Mouse (Mus musculus) heart, embryonic 11.5 days (tissue): ENCODE results near the gene Rmnd1. TPM values are rescaled to one million over a fixed set of nuclear protein-coding genes. Genes with fewer than 3 reads are reported as not detected.

Experiments used
- ATAC-seq: fragments of 200-750 bp; cut with Nextera tagmentation; replicated peaks from 2 replicates; pipeline ENCODE4 v1.8.0; 2017; ENCODE audit warnings: moderate library complexity; ENCODE audit not compliant: insufficient number of reproducible peaks, low FRiP score, low TSS enrichment
- H3K27ac ChIP-seq: fragments of 300-500 bp; sonication (generic); 2 replicates; pipeline ENCODE4 v1.5.1; 2014; ENCODE audit warnings: mild to moderate bottlenecking, low read depth, low read length
- H3K27me3 ChIP-seq: fragments of 300-500 bp; sonication (generic); 2 replicates; pipeline ENCODE4 v1.6.1; 2014; ENCODE audit warnings: mild to moderate bottlenecking, low read length, mixed read lengths; ENCODE audit not compliant: control insufficient read depth, insufficient read depth
- H3K36me3 ChIP-seq: fragments of 300-500 bp; sonication (generic); 2 replicates; pipeline ENCODE4 v1.6.1; 2014; ENCODE audit warnings: mild to moderate bottlenecking, low read length, moderate library complexity, mixed read lengths; ENCODE audit not compliant: control insufficient read depth, insufficient read depth
- H3K4me1 ChIP-seq: fragments of 300-500 bp; sonication (generic); 2 replicates; pipeline ENCODE4 v1.6.1; 2014; ENCODE audit warnings: low read length; ENCODE audit not compliant: control insufficient read depth, insufficient read depth
- H3K4me2 ChIP-seq: fragments of 300-500 bp; sonication (generic); 2 replicates; pipeline ENCODE4 v1.6.1; 2014; ENCODE audit warnings: mild to moderate bottlenecking, moderate library complexity
- H3K4me3 ChIP-seq: fragments of 300-500 bp; sonication (generic); 2 replicates; pipeline ENCODE4 v1.5.1; 2014; ENCODE audit warnings: low read depth, low read length
- H3K9ac ChIP-seq: fragments of 300-500 bp; sonication (generic); 2 replicates; pipeline ENCODE4 v1.6.1; 2014; ENCODE audit warnings: mild to moderate bottlenecking, low read depth, low read length, moderate library complexity
- H3K9me3 ChIP-seq: fragments of 300-500 bp; sonication (generic); replicated peaks from 2 replicates; pipeline ENCODE4 v1.6.1; 2016; ENCODE audit warnings: low read length; ENCODE audit not compliant: control insufficient read depth
- WGBS: fragments of 180-500 bp; shearing (Covaris S2); extraction: QIAGEN DNeasy Blood & Tissue Kit; methylation state at CpG from one replicate; pipeline ENCODE4 v1.1.7; 2014; ENCODE audit not compliant: insufficient replicate concordance; 5-methylcytosine and 5-hydroxymethylcytosine counted together
- polyA plus RNA-seq: library from polyadenylated mRNA; unstranded; fragments of >200 nt; fragmentation: Nextera tagmentation; extraction: Ambion mirVana; gene quantifications from 2 replicates; pipeline ENCODE4 v1.2.1, GENCODE M21; 2014

Gene Rmnd1
- polyA plus RNA-seq, 1 experiment from 2014 or later = 91.7 TPM

DNA sequence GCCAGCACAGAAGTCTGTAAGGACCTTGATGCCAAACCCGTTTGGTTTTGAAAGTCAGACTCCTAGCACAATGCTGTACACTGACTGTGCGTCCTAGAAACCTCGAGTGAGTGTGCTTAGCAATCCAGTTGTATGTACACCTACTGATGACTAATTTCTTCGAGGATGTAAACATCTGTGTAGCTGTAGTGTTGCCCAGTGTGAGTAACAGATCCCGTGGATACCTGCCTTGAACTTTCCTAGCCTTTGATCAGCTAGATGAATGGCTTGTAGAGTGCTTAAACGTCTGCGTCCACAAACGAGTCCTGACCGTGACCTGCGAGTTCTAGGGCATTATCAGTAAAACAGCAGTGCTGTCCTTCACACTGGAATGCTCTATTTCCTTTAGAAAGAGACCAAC is 43.2 kb downstream of the Rmnd1 start:
- 12% methylated on average over 10 of the region's 10 CpGs for WGBS
- ATAC-seq = no peak
- Histone ChIP-seq H3K9me3 (no peaks in the 10 kb centered on the region), H3K9ac (peak overlapping the region; percentile 99), H3K4me2 (peak overlapping the region; percentile 91), H3K27ac (no peak overlapping the region), H3K4me1 (peaks cover 17% of the 10 kb centered on the region), H3K36me3 (peaks cover 2% of the 10 kb centered on the region; the same call in 1 of the 2 replicates), H3K4me3 (peak overlapping the region; percentile 95), H3K27me3 (no peaks in the 10 kb centered on the region)

DNA sequence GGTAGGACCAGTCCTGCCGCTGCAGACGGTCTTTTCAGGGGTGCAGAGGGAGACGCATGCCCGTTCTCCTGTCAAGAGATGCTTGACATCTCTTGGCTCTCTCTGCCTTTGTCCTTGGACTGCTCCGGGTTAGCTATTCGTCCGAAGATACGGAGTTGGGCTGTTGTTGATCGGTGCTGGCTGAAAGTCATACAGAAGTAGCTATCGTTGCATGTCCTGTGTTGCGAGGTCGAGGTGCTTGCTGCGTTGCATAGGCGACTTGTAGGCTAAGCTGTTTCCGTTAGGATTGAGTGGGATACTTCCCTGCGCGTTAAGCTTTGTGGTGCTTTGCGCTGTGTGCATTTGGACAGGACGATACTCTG is 43.8 kb downstream of the Rmnd1 start:
- no peak for ATAC-seq
- H3K9me3 ChIP-seq = no peaks in the 10 kb centered on the region
- peak overlapping the region; percentile 95 for H3K4me3 ChIP-seq
- peak overlapping the region; percentile 99 for H3K27ac ChIP-seq
- no peaks in the 10 kb centered on the region for H3K27me3 ChIP-seq
- H3K9ac ChIP-seq = peak overlapping the region; percentile 99
- H3K4me1 ChIP-seq = peaks cover 17% of the 10 kb centered on the region
- WGBS = under 1% methylated on average over 19 of the region's 19 CpGs
- peaks cover 2% of the 10 kb centered on the region; the same call in 1 of the 2 replicates for H3K36me3 ChIP-seq
- H3K4me2 ChIP-seq = peak overlapping the region; percentile 91

DNA sequence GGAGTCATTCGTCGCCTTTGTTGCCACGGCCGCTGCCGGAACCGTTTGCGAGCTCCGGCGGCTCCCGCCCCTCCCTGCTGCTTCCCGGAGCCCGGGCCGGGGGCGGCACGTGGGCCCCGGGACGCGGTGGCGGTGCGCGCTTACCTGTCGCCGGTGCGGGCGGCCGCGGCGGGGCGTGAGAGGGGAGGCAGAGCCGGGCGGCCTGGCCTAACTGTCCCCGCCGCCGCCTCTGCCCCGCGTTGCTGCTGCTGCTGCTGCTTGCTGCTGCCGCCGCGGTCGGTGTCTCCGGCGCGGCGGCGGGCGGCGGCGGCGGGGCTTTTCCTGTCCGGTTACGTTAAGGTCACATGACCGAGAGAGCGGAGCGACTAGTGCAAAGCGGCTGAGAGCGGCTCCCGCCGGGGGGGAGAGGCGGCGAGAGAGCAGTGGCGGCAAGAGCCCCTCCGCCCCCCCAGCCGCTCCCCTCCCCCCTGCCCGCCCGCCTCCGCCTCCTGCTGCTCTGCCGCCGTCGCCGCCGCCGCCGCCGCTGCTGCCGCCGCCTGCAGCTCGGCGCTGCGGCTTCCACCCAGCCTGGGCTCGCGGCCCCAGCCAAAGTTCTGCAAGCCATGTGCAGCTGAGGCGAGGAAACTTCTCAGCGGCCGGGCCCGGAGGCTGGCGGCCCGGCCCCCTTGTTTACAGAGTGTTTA is 44.3 kb downstream of the Rmnd1 start, which contains the start of gene Zbtb2:
Gene Zbtb2 (minus strand): TSS at position 408 of the 683 bp plus-strand sequence.
- under 1% methylated on average over 66 of the region's 87 CpGs for WGBS
- Histone ChIP-seq H3K9ac (peak within 1 kb of the TSS; percentile 99), H3K27me3 (no peaks in the 10 kb centered on the region), H3K4me1 (peaks cover 22% of the 10 kb centered on the region), H3K4me2 (peak within 1 kb of the TSS; percentile 91), H3K9me3 (no peaks in the 10 kb centered on the region), H3K27ac (peak within 1 kb of the TSS; percentile 99), H3K36me3 (peaks cover under 1% of the 10 kb centered on the region; the same call in 1 of the 2 replicates), H3K4me3 (peak within 1 kb of the TSS; percentile 95)
- peak; percentile 11; the same call in 1 of the 2 replicates for ATAC-seq

GRCm38 (mm10) chr10:4386609-4387591 is 45.3 kb downstream of the Rmnd1 start:
- H3K36me3 ChIP-seq = no peaks in the 10 kb centered on the region
- no peaks in the 10 kb centered on the region for H3K27me3 ChIP-seq
- WGBS = under 1% methylated on average over 50 of the region's 133 CpGs
- peak overlapping the region; percentile 99 for H3K27ac ChIP-seq
- no peaks in the 10 kb centered on the region for H3K9me3 ChIP-seq
- H3K4me2 ChIP-seq = peak overlapping the region; percentile 91
- ATAC-seq = peak; percentile 90
- peak overlapping the region; percentile 99 for H3K9ac ChIP-seq
- peak overlapping the region; percentile 95 for H3K4me3 ChIP-seq
- H3K4me1 ChIP-seq = peaks cover 23% of the 10 kb centered on the region

DNA sequence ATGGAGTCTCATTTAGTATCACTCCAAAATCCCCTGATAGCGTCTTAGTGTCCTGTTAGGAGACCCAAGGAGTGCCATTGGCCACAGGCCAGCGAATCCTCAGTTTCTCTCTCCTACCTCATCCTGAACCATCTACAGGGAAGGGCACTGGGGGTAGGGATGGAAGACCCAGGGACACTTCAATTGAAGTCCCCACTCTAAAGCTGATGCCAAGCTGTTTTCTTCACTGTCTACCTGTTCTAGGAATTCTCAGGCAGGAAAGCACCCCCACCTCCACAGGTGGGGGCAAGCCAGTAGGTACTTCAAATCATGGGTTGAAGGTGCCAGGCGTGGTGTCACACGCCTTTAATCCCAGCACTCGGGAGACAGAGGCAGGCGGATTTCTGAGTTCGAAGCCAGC is 47.9 kb downstream of the Rmnd1 start:
- ATAC-seq = no peak
- no peak overlapping the region for H3K4me3 ChIP-seq
- H3K27ac ChIP-seq = no peak overlapping the region
- H3K9ac ChIP-seq = no peak overlapping the region
- no peak overlapping the region for H3K4me2 ChIP-seq
- H3K9me3 ChIP-seq = no peaks in the 10 kb centered on the region
- H3K4me1 ChIP-seq = peaks cover 10% of the 10 kb centered on the region
- no peaks in the 10 kb centered on the region for H3K36me3 ChIP-seq
- no peaks in the 10 kb centered on the region for H3K27me3 ChIP-seq
- 89% methylated on average over 7 of the region's 7 CpGs for WGBS

GRCm38 (mm10) chr10:4380748-4381147 is 51.4 kb downstream of the Rmnd1 start:
- H3K27me3 ChIP-seq = no peaks in the 10 kb centered on the region
- no peaks in the 10 kb centered on the region for H3K36me3 ChIP-seq
- no peak overlapping the region for H3K9ac ChIP-seq
- no peak overlapping the region for H3K27ac ChIP-seq
- no peak overlapping the region for H3K4me3 ChIP-seq
- H3K9me3 ChIP-seq = no peaks in the 10 kb centered on the region
- H3K4me1 ChIP-seq = peaks cover 15% of the 10 kb centered on the region
- no peak for ATAC-seq
- H3K4me2 ChIP-seq = no peak overlapping the region
- 89% methylated on average over 5 of the region's 5 CpGs for WGBS

- ATAC-seq = no peak
- Histone ChIP-seq H3K4me1 (peaks cover 9% of the 10 kb centered on the region; the same call in 1 of the 2 replicates), H3K27me3 (no peaks in the 10 kb centered on the region), H3K4me2 (no peak overlapping the region), H3K9ac (no peak overlapping the region), H3K36me3 (peaks cover 2% of the 10 kb centered on the region; the same call in 1 of the 2 replicates), H3K9me3 (no peaks in the 10 kb centered on the region), H3K4me3 (no peak overlapping the region), H3K27ac (no peak overlapping the region)
- 80% methylated on average over 7 of the region's 7 CpGs for WGBS
Observed at GRCm38 (mm10) chr10:4376931-4377330, 55.3 kb downstream of the Rmnd1 start.

DNA sequence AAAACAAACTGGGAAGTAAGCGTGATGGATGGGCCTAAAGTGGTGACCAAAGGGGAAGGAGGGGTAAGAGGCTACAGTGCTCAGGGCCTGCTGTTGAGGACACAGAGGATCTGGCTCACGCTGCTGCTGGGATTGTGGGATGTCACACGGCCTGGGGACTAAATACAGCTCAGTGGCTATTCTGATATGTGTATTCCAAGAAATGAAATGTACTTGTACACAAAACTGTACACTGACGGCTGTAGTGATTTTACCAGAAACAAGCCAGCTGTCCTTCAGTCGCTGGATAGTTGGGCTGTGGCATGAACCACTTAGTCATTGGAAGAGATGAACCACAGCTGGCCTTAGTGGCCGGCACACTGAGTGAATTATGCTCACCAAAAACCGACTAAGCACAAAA is 55.7 kb downstream of the Rmnd1 start:
- no peak for ATAC-seq
- Histone ChIP-seq H3K9ac (no peak overlapping the region), H3K27ac (no peak overlapping the region), H3K27me3 (no peaks in the 10 kb centered on the region), H3K4me1 (peaks cover 9% of the 10 kb centered on the region; the same call in 1 of the 2 replicates), H3K4me3 (no peak overlapping the region), H3K4me2 (no peak overlapping the region), H3K36me3 (peaks cover 2% of the 10 kb centered on the region), H3K9me3 (no peaks in the 10 kb centered on the region)
- 60% methylated on average over 7 of the region's 7 CpGs for WGBS
